Mouse (Mus musculus): Measurements from ENCODE around the gene Anapc4.

DNA sequence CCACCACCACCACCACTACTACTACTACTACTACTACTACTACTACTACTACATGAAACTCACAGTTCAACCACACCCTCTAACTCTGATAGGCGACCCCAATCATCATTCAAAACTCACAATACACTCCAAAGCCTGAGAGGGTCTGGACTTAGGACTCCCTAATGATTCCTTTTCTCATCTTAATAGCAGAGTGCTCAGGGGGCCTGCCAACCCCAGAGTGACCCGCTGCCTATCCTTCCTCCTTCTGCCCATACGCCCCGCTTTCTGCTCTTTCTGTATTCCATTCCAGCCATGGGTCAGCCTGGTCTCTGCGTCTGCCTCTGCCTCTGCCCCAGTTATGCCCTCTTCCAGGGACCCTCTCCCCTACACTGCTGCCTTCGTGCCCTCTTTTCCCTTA is 46.1 kb downstream of the Anapc4 start:
- TF ChIP-seq CTCF (IDR thresholded peaks at IDR 0.05; ENCODE audit: borderline replicate concordance, control insufficient read depth, extremely low read depth, insufficient read depth, low read length, poor library complexity) (no peak), POLR2A (IDR thresholded peaks at IDR 0.05; ENCODE audit: control insufficient read depth, extremely low read depth, insufficient read depth, low read length, poor library complexity) (no peak)

Data from thymus, adult 2 months (tissue).